Mouse (Mus musculus): ENCODE results near the gene Asic3.
A peak's percentile ranks its signal among the peaks of the same experiment; 100 is the strongest.
"Not testable (repeated sequence)": the region's sequence is repeated elsewhere in the genome, so short reads cannot be mapped to it uniquely, and the experiment has no call there.

Gene Asic3

DNA sequence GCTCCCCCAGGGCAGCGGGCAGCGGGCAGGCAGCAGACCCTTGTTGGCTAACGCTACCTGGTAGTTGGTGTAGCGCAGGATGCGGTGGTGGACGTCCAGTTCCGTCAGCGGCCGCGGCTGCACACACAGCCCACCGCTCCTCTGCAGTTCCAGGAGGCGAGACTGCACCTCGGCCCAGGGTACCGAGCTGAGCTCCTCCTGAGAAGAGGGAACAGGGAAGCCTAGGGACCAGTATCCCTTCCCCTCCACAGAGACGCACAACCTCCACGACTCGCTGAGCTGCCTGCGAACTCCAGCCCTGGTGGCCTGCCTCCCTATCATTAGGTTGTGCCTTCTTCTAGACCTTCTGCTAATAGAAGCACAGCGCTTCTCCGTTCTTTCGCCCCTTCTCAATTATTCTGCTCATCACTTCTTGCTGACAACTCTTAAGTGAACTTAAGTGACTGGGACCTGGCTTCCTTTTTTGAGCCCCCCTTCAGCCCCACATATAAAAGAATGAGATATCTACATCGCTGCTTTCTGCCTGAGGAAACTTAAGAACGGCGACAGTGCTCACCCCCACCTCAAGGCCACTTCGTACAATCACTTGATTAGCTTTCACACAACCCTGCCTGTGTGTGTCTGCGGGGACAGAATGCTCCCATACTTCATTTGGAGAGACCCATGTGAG lies 24.8 kb upstream of the Asic3 start:
- no peak for DNase-seq (ENCODE audit: low spot score)

DNA sequence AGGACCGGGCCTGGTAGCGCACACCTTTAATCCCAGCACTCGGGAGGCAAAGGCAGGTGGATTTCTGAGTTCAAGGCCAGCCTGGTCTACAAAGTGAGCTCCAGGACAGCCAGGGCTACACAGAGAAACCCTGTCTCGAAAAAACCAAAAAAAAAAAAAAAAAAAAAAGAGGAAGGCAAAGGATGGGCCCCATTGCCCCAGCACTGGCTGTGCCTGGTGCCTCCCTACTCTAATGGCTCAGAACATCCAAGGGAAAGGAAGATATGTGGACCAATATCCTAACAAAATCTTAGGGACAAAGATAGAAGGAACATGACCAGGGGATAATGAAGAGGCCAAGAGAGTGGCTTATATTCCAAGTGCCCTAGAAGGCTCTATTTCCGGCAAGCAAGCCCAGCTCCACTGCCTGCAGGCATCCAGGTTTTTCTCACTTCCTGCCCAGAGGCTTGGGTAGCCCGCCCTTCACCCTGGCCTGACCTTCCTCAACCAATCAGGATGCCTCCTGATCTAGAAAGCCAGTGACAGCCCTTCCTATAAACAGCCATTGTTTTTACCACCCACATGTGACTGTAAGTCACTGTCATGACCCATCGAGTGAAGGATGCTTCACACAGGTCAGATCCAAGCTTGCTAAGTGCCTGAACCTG lies 24.1 kb upstream of the Asic3 start:
- DNase-seq (ENCODE audit: low spot score): no peak

DNA sequence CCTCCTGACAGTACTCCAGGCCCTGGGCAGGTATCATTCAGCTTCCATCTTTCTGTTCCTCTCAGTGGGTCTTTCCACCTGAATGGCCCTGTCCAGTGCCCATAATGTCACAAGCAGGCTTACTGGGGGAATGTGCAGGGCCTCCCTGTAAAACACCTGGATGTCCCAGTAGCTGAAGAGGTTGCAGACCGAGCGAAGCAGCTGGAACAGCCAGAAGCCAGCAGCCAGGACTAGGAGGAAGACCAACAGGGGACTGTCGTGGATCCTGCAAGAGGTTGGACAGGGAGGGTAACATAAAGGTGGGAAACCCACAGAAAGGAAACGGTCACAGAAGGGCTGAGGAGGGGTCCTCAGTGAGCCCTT lies 23.6 kb upstream of the Asic3 start:
- DNase-seq (ENCODE audit: low spot score): no peak

DNA sequence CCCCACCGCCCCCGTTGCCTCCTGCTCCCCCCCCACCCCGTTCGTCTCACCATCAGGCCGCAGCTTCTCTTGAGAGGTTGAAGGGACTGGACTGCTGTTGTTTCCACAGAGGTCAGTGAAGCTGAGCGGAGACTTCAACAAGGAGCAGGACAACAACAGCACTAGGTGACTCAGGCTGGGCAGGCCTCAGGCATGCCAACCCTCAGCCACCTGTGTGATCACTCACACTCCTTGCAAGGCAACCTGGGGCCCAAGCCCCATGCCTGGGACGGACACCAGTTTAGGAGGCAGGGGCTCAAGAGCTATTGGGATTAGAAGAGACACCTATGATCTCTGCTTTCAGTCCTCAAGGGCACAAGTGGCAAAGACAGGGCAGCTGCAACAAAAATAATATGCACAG lies 21.3 kb upstream of the Asic3 start, which contains the start of gene Atg9b:
Gene Atg9b, minus strand, starts transcription at position 280 of the 400 bp plus-strand sequence.
- DNase-seq (ENCODE audit: low spot score): no peak

DNA sequence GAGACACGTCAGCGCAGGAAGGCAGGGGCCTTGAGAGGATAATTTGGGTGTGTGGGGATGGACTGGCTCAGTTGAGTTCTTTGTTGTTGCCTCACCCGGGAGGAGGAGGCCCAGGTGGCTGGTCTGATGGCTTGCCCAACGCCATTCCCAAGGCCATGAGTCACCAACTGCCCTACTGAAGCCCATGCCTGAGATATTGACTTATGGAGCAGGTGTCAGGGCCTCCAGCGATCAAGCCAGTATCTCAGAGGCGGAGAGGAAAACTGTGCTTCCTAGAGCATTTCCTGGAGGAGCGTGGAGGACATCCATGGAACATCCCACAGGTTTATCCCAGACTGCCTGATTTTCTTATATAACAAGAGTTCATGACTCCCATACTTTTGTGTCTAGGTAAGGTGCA lies 20.5 kb upstream of the Asic3 start:
- peak; percentile 49 for DNase-seq (ENCODE audit: low spot score)

DNA sequence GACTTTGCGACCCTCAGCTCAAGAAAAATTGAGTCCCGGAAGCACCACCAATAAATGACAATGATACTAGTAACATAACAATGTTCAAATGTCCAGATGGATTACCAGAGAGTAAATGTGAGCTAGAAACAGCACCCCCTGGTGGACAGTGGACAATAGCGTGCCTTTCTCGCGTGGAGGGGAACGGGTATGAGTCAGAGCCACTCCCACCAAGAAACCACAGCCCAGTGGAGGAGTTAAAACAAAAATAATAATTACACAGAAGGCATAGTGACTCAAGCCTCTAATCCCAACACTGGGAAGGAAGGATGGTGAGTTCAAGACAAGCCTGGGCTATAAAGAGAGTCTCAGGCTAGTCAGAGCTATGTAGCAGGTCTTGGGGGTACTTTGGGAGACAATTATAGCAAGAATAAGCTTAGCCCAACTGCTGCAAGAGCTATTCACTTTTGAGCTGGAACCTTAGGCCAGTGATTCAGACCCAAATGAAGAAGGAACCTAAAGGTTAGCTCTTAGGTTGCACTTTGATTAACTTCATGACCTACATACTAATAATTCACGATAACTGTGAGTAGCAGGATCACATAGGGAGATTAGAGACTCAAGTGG lies 19.7 kb upstream of the Asic3 start, which contains the start of gene Abcb8:
Gene Abcb8, plus strand, starts transcription at position 272 of the 606 bp plus-strand sequence.
- DNase-seq (ENCODE audit: low spot score): peak; percentile 87

DNA sequence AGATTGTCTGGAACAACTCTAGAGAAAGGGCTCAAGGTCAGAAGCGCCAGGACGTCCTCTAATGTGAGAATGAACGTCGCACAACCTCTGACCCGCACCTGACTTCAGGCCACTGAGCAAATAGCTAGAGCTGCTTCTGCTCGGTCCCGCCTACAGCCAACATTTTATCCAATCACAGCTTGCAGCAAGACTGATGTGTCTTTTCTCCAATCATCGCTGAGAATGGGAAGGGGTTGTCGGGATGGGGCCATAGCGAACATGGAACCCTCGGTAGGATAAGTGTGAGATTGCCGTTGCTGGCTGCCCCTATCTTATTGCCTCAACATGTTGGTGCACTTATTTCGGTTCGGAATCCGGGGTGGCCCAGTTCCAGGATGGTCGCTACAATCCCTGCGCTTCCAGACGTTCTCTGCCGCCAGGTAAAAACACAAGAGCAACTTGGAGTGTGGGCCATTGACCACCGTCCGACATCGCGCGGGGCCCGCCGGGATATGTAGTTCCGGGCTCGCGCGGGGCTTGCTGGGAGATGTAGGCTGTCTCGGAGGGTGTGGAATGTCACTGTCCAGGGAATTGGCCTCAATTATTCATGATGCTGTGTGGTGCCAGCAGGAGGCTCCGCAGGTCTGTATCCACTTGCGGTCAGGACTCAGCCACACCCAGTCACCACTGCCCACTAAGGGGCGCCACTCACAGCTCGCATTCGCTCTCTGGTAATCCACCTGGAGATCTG lies 18.9 kb upstream of the Asic3 start:
- peak; percentile 92 for DNase-seq (ENCODE audit: low spot score)

DNA sequence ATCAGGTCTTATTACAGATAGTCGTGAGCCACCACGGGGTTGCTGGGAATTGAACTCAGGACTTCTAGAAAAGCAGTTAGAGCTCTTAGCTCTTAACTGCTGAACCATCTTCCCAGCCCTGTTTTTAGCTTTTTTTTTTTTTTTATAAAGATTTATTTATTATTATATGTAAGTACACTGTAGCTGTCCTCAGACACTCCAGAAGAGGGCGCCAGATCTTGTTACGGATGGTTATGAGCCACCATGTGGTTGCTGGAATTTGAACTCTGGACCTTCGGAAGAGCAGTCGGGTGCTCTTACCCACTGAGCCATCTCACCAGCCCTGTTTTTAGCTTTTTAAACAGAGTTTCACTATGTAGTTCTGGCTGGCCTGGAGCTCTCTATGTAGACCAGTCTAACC lies 16.9 kb upstream of the Asic3 start:
- not testable (repeated sequence) for DNase-seq (ENCODE audit: low spot score)

DNA sequence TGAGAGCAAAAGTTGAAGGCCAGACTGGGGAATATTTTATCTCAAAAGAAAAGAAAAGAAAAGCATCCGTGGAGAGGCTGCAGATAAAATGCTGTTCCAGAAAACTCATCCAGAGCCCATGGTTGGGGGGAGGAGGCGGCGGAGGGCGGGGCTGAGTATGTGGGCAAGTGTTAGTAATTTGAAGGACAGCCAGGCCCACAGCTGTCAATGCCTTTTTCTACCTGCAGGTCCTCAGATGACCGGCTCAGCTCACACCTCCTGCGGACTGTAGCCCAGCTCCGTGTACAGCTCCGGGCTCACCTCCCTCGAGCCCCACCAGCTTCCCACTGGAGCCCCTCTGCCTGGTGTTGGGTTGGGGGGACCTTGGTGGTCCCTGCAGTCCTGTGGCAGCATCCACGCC lies 13.5 kb upstream of the Asic3 start:
- DNase-seq (ENCODE audit: low spot score): no peak

DNA sequence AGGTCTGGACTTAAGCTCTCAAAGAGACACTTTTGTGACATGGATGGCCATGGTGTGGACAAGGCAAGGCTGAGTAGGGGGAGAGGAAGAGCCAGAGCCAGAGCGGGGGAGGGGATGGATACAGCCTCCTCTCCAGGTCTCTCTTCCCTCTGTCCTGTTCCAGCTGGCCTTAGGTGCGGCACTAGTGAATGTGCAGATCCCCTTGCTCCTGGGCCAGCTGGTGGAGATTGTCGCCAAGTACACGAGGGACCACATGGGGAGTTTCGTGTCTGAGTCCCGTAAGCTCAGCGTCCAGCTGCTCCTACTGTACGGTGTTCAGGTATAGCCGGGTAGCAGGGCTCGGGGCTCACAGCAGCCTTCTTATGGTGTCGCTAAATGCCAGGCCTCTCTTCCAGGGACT lies 12.8 kb upstream of the Asic3 start:
- no peak for DNase-seq (ENCODE audit: low spot score)

DNA sequence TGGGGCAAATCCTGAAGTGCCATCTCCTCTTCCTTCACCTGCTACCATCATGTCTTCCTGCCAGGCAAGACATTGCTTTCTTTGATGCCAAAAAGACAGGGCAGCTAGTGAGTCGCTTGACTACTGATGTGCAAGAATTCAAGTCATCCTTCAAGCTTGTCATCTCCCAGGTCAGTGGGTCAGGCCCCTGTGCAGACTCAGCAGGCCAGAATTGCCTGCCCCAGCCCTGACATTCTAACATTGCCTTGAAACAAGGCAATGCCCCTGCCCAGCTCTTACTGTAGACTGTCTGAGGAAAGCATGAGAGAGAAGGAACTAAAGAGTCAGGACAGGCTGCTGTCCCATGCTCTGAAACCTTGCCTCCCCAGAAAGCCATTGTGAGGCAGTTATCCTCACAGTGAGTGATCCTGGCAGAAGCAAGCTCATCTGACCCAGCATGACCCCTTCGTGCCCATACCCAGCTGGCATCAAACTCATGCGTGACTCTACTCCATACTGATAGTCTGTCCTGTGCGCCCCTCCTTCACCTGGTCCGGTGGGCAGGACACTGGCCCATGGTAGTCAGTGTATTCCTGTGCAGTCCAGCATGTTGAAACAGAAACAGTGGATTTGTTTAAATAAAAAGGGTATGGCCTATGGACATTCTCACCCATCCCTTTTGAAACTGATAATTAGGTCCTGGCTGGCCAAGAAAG lies 12.1 kb upstream of the Asic3 start:
- DNase-seq (ENCODE audit: low spot score): no peak

DNA sequence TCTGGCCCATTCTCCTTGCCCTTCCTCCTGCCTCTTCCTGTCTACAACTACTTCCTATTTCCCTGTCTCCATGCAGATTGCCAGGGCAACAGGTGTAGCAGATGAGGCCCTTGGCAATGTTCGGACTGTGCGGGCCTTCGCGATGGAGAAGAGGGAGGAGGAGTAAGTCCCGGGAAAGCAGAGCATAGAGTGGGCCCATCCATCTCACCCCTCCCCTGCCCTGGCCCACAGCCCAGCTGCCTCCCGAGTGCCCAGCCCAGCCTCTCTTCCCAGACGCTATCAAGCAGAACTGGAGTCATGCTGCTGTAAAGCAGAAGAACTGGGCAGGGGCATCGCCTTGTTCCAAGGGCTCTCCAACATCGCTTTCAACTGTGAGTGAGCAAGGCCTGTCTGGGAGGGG lies 11.2 kb upstream of the Asic3 start:
- DNase-seq (ENCODE audit: low spot score): no peak

DNA sequence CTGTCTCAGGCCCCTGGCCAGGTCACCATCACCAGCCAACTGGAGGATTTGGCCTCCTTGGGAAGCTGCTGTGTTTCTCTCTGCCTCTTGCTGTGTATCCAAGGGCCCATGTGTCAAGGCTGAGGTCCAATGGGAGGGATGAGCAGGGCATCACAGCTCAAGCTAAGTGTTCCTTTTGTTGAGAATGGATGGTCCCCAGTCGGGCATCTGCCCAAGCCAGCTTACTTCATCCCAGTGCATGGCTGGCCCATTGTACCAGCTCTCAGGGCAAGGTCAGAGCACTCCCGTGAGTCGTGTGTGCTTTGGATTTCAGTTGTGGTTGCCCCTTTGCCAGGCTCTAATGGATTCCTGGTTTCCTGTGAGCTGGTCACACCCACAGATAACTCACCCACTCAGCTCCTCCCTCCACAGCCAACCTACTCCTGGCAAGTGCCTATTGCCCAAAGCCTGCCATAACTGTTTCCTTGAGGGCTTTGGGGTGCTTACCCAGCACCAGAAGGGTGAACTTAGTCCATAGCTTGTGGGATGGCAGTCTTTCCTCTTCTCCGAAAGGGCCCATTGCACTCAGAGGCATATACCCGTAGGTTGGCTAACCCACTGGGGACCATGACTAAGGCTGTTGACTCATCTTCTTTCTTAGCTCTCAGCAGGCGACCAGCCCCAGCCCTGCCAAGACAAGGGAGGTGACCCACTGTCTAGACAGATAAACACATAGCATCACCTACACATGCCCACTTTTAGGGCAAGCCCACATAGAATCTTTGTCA lies 8.4 kb upstream of the Asic3 start:
- DNase-seq (ENCODE audit: low spot score): no peak

DNA sequence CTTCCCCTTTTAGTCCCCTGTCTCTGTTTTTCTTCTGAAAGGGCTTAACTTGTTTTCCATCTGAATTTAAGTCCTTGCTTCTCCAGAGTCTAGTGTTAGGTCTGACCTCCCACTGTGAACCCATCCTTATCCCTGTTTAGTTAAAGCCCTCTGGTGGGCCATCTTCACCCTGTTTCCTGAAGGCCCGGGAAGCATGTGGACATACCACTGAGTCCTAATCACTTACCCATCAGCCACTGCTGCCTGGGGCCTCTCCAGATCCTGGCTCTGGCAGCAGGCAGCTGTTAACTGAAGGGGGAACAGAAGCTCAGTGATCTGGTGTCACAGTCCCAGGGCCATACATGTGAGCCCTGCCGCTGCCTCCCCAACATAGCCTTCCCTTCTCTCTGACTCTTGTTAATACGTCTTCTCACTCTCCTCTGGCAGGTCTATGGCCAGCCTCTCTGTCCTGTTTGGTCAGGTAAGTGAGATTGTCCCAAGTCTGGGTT lies 7.8 kb upstream of the Asic3 start:
- no peak for DNase-seq (ENCODE audit: low spot score)

DNA sequence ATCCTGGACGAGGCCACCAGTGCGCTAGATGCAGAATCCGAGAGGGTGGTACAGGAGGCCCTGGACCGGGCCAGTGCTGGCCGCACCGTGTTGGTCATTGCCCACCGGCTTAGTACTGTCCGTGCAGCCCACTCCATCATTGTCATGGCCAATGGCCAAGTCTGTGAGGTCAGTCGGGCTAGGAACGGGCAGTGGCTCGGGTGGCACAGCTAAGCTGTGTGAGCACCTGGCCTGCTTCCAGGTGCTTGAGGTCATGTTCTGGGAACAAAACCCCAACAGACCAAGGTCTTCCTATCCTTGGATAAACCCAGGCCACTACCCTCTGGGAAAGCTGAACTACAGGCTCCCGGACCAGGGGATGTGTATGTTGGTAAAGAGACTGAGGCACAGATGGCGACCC lies 4.5 kb upstream of the Asic3 start:
- no peak for DNase-seq (ENCODE audit: low spot score)

DNA sequence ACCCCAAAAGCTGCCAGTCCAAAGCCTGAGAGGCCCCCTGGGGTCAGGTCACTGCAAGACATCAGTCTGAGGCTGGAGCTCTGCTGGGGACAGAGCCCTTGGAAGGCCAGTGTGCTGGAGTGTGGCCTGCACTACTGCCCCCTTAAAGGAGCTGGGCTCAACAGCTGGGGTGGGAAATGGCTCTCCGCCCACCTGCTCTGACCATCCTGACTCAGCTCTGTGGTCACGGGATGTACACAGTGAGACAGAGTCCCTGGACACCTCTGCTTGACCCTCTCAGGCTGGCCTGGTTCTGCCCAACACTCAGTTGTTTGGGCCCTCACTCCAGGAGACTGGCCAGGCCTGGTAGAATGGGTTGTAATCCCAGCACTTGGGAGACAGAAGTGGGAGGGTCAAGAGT lies 3.7 kb upstream of the Asic3 start:
- DNase-seq (ENCODE audit: low spot score): no peak

DNA sequence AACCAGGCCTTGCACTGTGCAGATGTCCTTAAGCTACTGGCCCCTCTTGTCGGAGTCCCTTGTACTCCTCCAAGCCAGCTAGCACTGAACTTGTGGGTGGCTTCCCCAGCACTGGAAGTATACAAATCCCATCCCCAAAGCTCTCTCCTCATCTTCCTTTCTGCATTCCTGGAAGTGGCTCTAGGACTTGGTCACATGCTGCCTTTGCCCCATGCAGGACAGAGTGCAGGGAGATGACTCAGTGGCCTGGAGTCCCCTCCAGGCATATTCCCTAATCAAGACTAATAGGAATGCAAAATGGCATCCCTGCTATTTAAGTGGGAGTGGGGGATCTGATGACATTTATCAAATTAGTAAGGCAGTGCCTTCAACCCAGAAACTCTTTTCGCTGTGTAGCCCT lies 1.1 kb upstream of the Asic3 start:
- no peak for DNase-seq (ENCODE audit: low spot score)

DNA sequence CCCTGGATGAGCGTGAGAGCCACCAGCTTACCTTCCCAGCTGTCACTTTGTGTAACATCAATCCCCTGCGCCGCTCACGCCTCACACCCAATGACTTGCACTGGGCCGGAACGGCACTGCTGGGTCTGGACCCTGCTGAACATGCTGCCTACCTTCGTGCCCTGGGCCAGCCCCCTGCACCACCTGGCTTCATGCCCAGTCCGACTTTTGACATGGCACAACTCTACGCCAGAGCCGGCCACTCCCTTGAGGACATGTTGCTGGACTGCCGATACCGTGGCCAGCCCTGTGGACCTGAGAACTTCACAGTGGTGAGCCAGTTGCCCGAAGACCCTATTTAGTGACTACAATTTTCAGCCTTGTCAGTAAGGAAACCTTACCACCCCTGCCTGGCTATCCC lies 746 bp downstream of the Asic3 start:
- DNase-seq (ENCODE audit: low spot score): no peak

DNA sequence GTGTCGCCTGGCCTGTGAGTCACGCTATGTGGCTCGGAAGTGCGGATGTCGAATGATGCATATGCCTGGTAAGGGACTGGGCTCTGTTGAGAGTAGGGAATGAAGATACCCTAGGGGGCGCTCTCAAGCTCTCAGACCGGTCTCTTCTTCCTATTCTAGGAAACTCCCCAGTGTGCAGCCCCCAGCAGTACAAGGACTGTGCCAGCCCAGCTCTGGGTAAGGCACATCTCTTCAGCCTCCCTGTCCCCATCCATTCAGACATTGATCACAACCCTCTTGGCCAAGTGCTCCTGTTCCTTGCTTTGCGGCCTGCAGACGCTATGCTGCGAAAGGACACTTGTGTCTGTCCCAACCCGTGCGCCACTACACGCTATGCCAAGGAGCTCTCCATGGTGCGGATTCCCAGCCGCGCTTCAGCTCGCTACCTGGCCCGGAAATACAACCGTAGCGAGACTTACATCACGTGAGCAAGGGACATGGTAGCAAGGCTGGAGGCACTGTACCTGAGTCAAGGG lies 3.1 kb downstream of the Asic3 start:
- DNase-seq (ENCODE audit: low spot score): peak; percentile 63

DNA sequence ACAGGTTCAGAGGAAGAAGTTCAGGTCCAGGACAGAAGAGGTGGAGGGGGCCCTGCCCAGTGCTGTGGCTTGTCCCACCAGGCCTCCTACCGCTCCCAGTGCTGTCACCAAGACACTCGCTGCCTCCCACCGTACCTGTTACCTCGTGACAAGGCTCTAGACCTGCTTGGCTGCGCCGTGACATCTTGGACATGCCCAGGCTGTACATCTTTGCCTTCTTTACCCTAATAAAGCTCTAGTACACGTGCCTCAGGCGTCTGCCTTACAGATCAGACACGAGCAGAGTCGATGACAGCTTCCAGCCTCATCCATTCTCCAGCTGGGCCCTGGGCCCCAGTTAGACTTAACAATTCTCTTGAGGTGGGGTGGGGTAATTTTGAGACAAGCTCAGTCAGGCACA lies 4.4 kb downstream of the Asic3 start:
- DNase-seq (ENCODE audit: low spot score): no peak

DNA sequence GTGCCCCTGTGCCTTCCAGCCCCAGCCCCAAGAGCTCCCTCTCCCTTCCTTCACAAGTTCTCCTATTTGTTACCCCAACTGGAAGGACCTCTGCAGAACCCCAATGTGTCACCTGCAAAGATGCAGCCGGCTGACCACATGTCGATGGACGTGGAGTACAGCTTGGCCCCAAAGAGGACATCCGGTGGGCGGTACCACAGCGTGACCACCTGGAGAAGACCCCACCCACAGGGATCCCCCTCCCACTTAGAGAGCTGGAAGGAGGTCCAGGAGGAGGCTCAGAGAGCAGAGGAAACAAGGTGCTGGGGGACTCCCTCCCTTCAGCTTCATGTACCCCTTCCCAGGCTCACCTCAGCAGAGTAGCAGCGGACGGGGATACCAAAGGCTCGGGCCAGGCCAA lies 7.2 kb downstream of the Asic3 start:
- no peak for DNase-seq (ENCODE audit: low spot score)
